Mouse (Mus musculus) midbrain, embryonic 14.5 days (tissue): Measurements from ENCODE around the gene Ccdc190. TPM values are rescaled to one million over a fixed set of nuclear protein-coding genes. Genes with fewer than 3 reads are reported as not detected.

Source experiments
- ATAC-seq: fragments of 200-750 bp; cut with Nextera tagmentation; 2 replicates; pipeline ENCODE4 v1.8.0; 2017; ENCODE audit warnings: moderate number of reproducible peaks, moderate library complexity; ENCODE audit not compliant: low FRiP score, low TSS enrichment
- DNase-seq: peaks from one replicate; pipeline ENCODE4 v3.0.0-alpha.2; 2015
- H3K27ac ChIP-seq: fragments of 300-500 bp; sonication (generic); replicated peaks from 2 replicates; pipeline ENCODE4 v1.5.1; 2014; ENCODE audit warnings: mild to moderate bottlenecking, low read depth, low read length, moderate library complexity
- H3K27me3 ChIP-seq: fragments of 300-500 bp; sonication (generic); 2 replicates; pipeline ENCODE4 v1.6.1; 2014; ENCODE audit warnings: low read length, control low read depth, mixed read lengths; ENCODE audit not compliant: control insufficient read depth, insufficient read depth
- H3K36me3 ChIP-seq: fragments of 300-500 bp; sonication (generic); 2 replicates; pipeline ENCODE4 v1.6.1; 2014; ENCODE audit warnings: low read length, control low read depth; ENCODE audit not compliant: control insufficient read depth, insufficient read depth
- H3K4me1 ChIP-seq: fragments of 300-500 bp; sonication (generic); 2 replicates; pipeline ENCODE4 v1.6.1; 2014; ENCODE audit warnings: mild to moderate bottlenecking, antibody characterized with exemption, low read length, control low read depth; ENCODE audit not compliant: control insufficient read depth, insufficient read depth
- H3K4me2 ChIP-seq: fragments of 300-500 bp; sonication (generic); 2 replicates; pipeline ENCODE4 v1.6.1; 2014; ENCODE audit warnings: mild to moderate bottlenecking, low read length, moderate library complexity
- H3K4me3 ChIP-seq: fragments of 300-500 bp; sonication (generic); replicated peaks from 2 replicates; pipeline ENCODE4 v1.5.1; 2014; ENCODE audit warnings: low read depth, low read length
- H3K9ac ChIP-seq: fragments of 300-500 bp; sonication (generic); replicated peaks from 2 replicates; pipeline ENCODE4 v1.6.1; 2014; ENCODE audit warnings: mild to moderate bottlenecking, low read length, moderate library complexity
- H3K9me3 ChIP-seq: fragments of 300-500 bp; sonication (generic); 2 replicates; pipeline ENCODE4 v1.6.1; 2016; ENCODE audit warnings: low read length, control low read depth, mixed read lengths; ENCODE audit not compliant: control insufficient read depth
- WGBS: fragments of 180-500 bp; shearing (Covaris S2); extraction: QIAGEN DNeasy Blood & Tissue Kit; methylation state at CpG from one replicate; pipeline ENCODE4 v1.1.7; 2014; 5-methylcytosine and 5-hydroxymethylcytosine counted together
- polyA plus RNA-seq: library from polyadenylated mRNA; unstranded; fragments of >200 nt; fragmentation: Nextera tagmentation; extraction: Ambion mirVana; gene quantifications from 2 replicates; pipeline ENCODE4 v1.2.1, GENCODE M21; 2014

Gene Ccdc190
- polyA plus RNA-seq, 1 experiment from 2014 or later = 3.4 TPM

DNA sequence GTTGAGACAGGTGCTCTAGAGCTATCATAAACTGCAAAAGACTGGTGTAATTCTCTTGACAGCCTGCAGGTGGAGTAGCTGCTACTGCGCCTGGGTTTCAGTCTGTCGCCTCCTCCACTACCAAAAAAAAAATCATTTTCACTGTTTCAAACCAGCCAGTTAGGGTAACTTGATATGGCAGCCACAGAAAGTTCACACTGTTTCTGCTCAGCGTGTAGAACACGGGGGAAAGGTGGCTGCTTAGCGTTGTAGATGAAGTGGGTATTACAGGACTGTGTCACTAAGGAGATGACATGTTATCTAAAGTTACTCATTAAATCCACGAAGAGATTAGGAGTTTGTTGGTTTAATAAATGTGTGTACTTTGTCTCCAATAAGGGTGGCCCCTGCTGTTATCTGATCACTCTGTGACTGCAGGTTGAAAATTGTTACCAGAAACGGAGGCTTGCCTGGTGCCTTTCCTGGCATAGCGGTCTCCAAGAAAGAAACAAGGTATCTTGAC, 6.7 kb upstream of the Ccdc190 start:
- WGBS = 42% methylated on average over 8 of the region's 8 CpGs
- no peak for ATAC-seq

DNA sequence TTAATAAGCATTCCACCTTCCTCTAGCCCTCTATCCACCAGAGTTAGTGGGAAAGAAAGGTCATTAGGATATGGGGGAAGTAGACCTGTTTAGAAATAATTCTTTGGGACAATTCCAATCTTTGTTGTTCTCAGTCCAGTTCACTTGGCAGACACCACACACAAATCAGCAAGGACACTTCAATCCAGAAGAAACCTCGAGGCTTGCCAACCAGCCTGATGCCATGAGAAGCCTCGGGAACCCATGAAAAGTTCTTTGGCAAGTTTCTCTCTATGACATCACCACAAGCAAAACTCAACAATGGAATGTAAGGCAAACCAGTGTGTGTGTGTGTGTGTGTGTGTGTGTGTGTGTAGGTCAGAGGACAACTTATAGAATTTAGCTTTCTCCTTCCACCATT, 3.9 kb upstream of the Ccdc190 start:
- Histone ChIP-seq H3K27ac (no peak overlapping the region), H3K9ac (no peak overlapping the region), H3K4me1 (0 out of 2 replicates have a peak, but pooled peaks cover 2% of the 10 kb centered on the region), H3K4me2 (no peak overlapping the region), H3K36me3 (no peaks in the 10 kb centered on the region), H3K27me3 (no peaks in the 10 kb centered on the region), H3K4me3 (no peak overlapping the region), H3K9me3 (no peaks in the 10 kb centered on the region)
- 92% methylated on average over 2 of the region's 2 CpGs for WGBS
- DNase-seq = no peak
- ATAC-seq = no peak

More for the DNA sequence above, 6.7 kb upstream of the Ccdc190 start:
- H3K4me3 ChIP-seq = no peak overlapping the region
- no peak overlapping the region for H3K27ac ChIP-seq
- 0 out of 2 replicates have a peak, but pooled peaks cover 3% of the 10 kb centered on the region for H3K4me1 ChIP-seq
- no peaks in the 10 kb centered on the region for H3K27me3 ChIP-seq
- peak; percentile 72 for DNase-seq
- no peak overlapping the region for H3K9ac ChIP-seq
- no peaks in the 10 kb centered on the region for H3K36me3 ChIP-seq
- H3K9me3 ChIP-seq = no peaks in the 10 kb centered on the region
- no peak overlapping the region for H3K4me2 ChIP-seq

DNA sequence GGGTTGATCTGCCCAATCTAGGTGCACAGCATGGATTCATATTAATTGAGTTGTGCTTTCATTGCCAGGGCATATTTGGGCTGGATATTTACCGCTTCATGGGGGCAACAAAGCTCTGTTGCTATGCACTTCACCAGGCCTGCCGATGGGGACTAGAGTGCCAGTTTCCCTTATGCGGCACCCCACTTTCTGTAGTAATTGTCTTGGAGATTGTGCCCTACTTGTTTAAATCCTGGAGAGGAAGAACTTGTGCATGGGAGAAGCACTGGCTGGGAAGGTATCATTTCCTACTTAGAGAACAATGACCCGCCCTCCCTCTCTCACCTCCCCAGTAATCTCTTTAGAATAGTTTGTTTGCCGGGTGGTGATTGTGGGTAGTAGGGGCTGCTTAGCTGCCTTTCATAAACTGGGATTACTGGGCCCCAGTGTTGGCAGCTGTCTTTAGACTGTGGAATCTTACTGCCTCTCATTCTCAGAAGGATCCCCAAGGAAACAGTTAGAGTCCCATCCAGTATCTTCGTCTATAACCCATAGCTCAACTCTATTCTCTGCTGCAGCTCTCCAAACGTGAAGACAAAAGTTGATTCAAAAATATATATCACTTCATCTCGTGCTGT, 587 bp upstream of the Ccdc190 start:
- 24% methylated on average over 8 of the region's 8 CpGs for WGBS
- H3K27ac ChIP-seq = peak overlapping the region; percentile 28; the same call in 1 of the 2 replicates
- H3K27me3 ChIP-seq = no peaks in the 10 kb centered on the region
- no peaks in the 10 kb centered on the region for H3K9me3 ChIP-seq
- no peaks in the 10 kb centered on the region for H3K36me3 ChIP-seq
- no peak overlapping the region for H3K9ac ChIP-seq
- 0 out of 2 replicates have a peak, but pooled peaks cover 2% of the 10 kb centered on the region for H3K4me1 ChIP-seq
- DNase-seq = peak; percentile 44
- ATAC-seq = peak; percentile 59
- peak overlapping the region; percentile 17; the same call in 1 of the 2 replicates for H3K4me2 ChIP-seq
- no peak overlapping the region for H3K4me3 ChIP-seq

DNA sequence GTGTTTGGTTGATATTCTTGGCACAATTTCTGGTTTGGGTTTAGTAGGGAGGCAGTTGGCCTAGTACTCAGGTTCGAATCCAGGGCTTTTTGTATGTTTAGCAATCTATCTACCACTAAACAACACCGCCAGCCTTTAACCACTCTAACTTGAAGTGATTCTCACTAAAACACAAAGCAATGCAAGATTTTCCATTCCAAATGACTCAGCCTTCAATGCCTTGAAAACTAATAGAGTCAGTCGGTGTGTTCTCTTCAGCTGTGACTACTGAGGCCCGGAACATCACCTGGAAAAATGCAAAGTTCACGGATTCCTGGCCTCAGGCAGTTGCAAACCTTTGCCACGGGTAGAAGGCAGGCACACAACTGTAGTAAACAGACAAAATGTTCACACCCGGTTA, 3.2 kb downstream of the Ccdc190 start:
- no peak overlapping the region for H3K4me3 ChIP-seq
- no peaks in the 10 kb centered on the region for H3K9me3 ChIP-seq
- ATAC-seq = no peak
- H3K27ac ChIP-seq = peak overlapping the region; percentile 32; the same call in 1 of the 2 replicates
- no peaks in the 10 kb centered on the region for H3K27me3 ChIP-seq
- no peaks in the 10 kb centered on the region for H3K36me3 ChIP-seq
- H3K4me1 ChIP-seq = peaks cover 7% of the 10 kb centered on the region; the same call in 1 of the 2 replicates
- DNase-seq = no peak
- WGBS = 86% methylated on average over 7 of the region's 7 CpGs
- H3K4me2 ChIP-seq = no peak overlapping the region
- H3K9ac ChIP-seq = no peak overlapping the region

DNA sequence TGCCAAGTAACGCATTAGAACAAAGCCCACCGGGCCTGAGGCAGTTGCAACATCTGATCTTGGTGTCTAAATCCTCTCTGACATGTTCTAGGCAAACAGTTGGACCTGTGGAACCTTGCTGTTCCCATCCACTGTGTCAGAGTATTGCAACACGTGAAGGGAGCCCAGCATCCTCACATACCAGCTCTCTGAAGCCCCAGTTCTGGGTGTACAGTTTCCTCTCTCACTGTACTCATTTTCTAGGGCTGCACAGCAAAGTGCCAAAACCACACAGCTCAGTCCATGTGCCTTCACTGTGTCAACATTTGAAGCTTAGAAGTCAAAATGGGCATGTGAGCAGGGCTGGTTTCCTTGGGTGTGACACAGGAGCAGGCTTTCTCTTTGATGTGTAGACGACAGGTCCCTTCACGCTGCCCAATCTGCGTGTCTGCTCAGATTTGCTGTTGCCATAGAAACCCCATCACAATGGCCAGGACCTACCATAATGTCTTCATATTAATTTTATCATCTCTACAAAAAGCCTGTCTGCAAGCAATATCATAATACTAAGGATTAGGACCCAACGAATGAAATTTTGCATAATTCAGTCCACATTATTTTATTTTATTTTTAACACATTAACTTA, 3.8 kb downstream of the Ccdc190 start:
- H3K27ac ChIP-seq = peak overlapping the region; percentile 32; the same call in 1 of the 2 replicates
- no peak overlapping the region for H3K4me2 ChIP-seq
- peak; percentile 63 for DNase-seq

DNA sequence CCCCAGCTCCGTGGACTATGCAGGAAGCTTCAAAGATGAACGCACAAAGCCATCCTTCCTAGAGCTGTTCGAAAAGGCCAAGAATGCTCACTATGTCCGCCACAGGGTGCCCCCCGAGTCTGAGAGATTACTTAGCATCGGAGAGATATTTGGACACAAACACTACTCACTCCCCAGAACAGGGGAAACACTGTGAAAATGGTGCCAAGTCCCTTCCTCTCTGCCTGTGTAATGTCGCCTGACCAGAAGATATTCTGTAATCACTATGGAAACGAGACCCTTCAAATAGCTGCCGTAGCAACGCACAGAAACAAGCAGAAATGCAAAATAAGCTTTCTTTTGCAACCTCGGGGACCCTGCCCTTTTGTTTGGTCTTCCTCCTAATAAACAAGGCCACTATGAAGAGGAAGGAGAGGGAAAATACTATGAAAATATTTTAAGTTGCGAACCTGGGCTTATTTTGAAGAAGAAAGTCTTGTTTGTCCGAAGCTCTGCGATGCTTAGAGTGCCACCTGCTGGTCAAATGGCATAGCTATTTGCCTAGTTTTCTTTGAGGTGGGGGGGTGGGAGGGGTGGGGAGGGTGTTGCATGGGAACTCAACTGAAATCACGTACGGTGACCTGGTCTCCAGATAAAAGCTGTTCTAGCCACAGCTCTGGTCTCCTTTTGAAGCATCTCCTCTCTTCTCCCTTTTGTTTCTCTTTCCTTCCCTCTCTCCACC, 5.7 kb downstream of the Ccdc190 start:
- Histone ChIP-seq H3K9me3 (no peaks in the 10 kb centered on the region), H3K36me3 (no peaks in the 10 kb centered on the region), H3K27ac (peak overlapping the region; percentile 73), H3K27me3 (no peaks in the 10 kb centered on the region), H3K9ac (no peak overlapping the region; the same call in 1 of the 2 replicates), H3K4me3 (peak overlapping the region; percentile 23), H3K4me1 (peaks cover 5% of the 10 kb centered on the region; the same call in 1 of the 2 replicates), H3K4me2 (peak overlapping the region; percentile 55)
- peak; percentile 88 for DNase-seq
- 20% methylated on average over 16 of the region's 16 CpGs for WGBS
- ATAC-seq = peak; percentile 80

More for the DNA sequence above, 3.8 kb downstream of the Ccdc190 start:
- no peak for ATAC-seq
- Histone ChIP-seq H3K9me3 (no peaks in the 10 kb centered on the region), H3K4me1 (peaks cover 7% of the 10 kb centered on the region; the same call in 1 of the 2 replicates), H3K27me3 (no peaks in the 10 kb centered on the region), H3K36me3 (no peaks in the 10 kb centered on the region), H3K9ac (no peak overlapping the region), H3K4me3 (no peak overlapping the region)
- WGBS = 41% methylated on average over 7 of the region's 7 CpGs

DNA sequence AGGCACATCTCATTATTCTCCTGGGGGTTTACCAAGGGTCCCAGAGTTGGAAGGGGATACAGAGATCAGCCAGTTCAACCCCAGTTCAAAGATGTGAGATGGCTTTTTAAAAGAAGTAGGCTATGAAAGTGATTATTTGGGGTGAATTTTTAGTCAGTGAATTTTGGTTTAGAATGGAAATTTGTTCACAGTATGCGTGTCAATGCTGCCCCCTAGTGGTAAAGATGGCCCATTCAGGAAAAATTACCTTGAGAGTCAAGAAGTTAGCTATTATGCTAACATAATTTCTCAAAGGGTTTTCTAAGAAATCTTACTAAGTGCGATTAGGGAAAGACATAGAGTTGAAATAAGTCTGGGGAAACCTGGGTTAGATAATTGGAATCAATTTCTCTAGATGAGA, 10.9 kb downstream of the Ccdc190 start:
- H3K4me1 ChIP-seq = no peaks in the 10 kb centered on the region
- 6% methylated on average over 2 of the region's 2 CpGs for WGBS
- no peaks in the 10 kb centered on the region for H3K9me3 ChIP-seq
- H3K27ac ChIP-seq = no peak overlapping the region
- H3K36me3 ChIP-seq = no peaks in the 10 kb centered on the region
- no peaks in the 10 kb centered on the region for H3K27me3 ChIP-seq
- peak; percentile 90 for DNase-seq
- no peak overlapping the region for H3K9ac ChIP-seq
- H3K4me3 ChIP-seq = no peak overlapping the region
- no peak for ATAC-seq
- H3K4me2 ChIP-seq = no peak overlapping the region

DNA sequence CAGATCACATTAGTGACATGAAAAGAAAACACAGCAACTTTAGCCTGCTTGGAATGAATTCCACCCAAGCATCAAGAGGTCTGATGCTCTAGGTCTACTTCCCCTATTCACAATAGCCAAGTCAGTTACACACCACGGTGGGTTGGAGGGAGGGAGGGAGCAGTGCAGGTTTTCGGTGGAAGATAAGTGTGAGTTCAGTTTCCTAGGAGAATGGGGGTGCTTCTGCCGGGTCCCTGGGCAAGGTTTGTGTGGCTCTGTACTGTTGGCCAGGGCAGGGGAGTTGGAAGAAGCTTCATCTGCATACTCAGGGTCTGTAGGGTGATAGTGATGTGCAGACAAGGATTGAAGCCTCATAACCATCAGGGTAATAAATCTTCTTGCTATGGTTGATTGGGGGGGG, 17.6 kb downstream of the Ccdc190 start:
- Histone ChIP-seq H3K4me2 (no peak overlapping the region), H3K4me3 (no peak overlapping the region), H3K9me3 (no peaks in the 10 kb centered on the region), H3K27me3 (no peaks in the 10 kb centered on the region), H3K4me1 (no peaks in the 10 kb centered on the region), H3K36me3 (peaks cover 4% of the 10 kb centered on the region; the same call in 1 of the 2 replicates), H3K9ac (no peak overlapping the region), H3K27ac (no peak overlapping the region)
- ATAC-seq (no peak), DNase-seq (no peak)
- WGBS = 76% methylated on average over 3 of the region's 3 CpGs
